Mouse (Mus musculus) liver, embryonic 16.5 days (tissue): ENCODE data around the gene Trmt61a. TPM values are rescaled to one million over a fixed set of nuclear protein-coding genes. Genes with fewer than 3 reads are reported as not detected.

ENCODE experiments used
- ATAC-seq: fragments of 200-750 bp; cut with Nextera tagmentation; 2 replicates; pipeline ENCODE4 v1.8.0; 2017; ENCODE audit warnings: low read depth, mild to moderate bottlenecking, moderate number of reproducible peaks, moderate library complexity
- H3K27ac ChIP-seq: fragments of 300-500 bp; sonication (generic); 2 replicates; pipeline ENCODE4 v1.5.1; 2014; ENCODE audit warnings: mild to moderate bottlenecking, low read length
- H3K27me3 ChIP-seq: fragments of 300-500 bp; sonication (generic); 2 replicates; pipeline ENCODE4 v1.6.1; 2014; ENCODE audit warnings: low read depth, low read length, mixed read lengths; ENCODE audit not compliant: control insufficient read depth, insufficient read depth
- H3K36me3 ChIP-seq: fragments of 300-500 bp; sonication (generic); 2 replicates; pipeline ENCODE4 v1.6.1; 2014; ENCODE audit warnings: mild to moderate bottlenecking; ENCODE audit not compliant: control insufficient read depth, insufficient read depth
- H3K4me1 ChIP-seq: fragments of 300-500 bp; sonication (generic); 2 replicates; pipeline ENCODE4 v1.6.1; 2014; ENCODE audit warnings: low read depth, low read length, mixed read lengths; ENCODE audit not compliant: control insufficient read depth
- H3K4me2 ChIP-seq: fragments of 300-500 bp; sonication (generic); 2 replicates; pipeline ENCODE4 v1.6.1; 2014; ENCODE audit warnings: low read depth, low read length, mixed read lengths
- H3K4me3 ChIP-seq: fragments of 300-500 bp; sonication (generic); 2 replicates; pipeline ENCODE4 v1.5.1; 2014; ENCODE audit warnings: low read depth, mild to moderate bottlenecking, low read length
- H3K9ac ChIP-seq: fragments of 300-500 bp; sonication (generic); 2 replicates; pipeline ENCODE4 v1.6.1; 2014; ENCODE audit warnings: low read depth, low read length
- H3K9me3 ChIP-seq: fragments of 300-500 bp; sonication (generic); replicated peaks from 2 replicates; pipeline ENCODE4 v1.6.1; 2016; ENCODE audit warnings: low read length; ENCODE audit not compliant: control insufficient read depth
- WGBS: fragments of 180-500 bp; shearing (Covaris S2); extraction: QIAGEN DNeasy Blood & Tissue Kit; methylation state at CpG from one replicate; pipeline ENCODE4 v1.1.7; 2014; ENCODE audit not compliant: insufficient replicate concordance; 5-methylcytosine and 5-hydroxymethylcytosine counted together
- polyA plus RNA-seq: library from polyadenylated mRNA; unstranded; fragments of >200 nt; fragmentation: Nextera tagmentation; extraction: Ambion mirVana; gene quantifications from 2 replicates; pipeline ENCODE4 v1.2.1, GENCODE M21; 2015

Trmt61a gene
- polyA plus RNA-seq, 1 experiment from 2014 or later = 4.6 TPM

DNA sequence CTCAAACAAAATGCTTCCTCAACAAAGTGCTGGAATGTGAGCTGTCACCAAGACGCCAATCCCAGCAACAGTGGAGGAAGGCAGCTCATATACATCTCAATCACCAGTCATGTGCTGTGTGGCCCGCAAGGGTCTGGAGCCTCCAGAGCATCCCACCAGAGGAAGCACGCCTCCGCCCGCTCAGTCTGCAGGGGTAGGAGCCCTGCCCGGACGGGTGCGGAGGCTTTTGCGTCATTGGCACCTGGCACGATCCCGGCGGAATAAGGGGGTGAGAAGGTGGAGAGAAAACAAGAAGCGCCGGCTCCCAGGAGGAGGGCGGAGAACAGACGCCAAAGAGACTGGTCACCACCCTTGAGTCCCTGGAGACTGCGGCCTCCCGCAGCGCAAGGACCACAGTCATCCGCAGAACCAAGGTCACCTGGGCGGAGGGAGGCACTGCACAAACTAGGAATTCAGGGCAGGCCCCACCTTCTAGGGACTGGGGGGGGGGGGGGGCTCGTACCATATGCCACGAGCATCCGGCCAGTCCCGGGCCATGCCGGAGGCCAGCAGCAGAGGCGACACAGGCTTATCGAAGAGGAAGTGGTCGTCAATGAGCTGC, 7.4 kb upstream of the Trmt61a start:
- Histone ChIP-seq H3K4me2 (peak overlapping the region; percentile 55), H3K9me3 (no peaks in the 10 kb centered on the region), H3K36me3 (no peaks in the 10 kb centered on the region), H3K27me3 (peaks cover 54% of the 10 kb centered on the region), H3K4me3 (peak overlapping the region; percentile 51), H3K4me1 (peaks cover 15% of the 10 kb centered on the region), H3K27ac (no peak overlapping the region), H3K9ac (no peak overlapping the region)
- WGBS = 14% methylated on average over 28 of the region's 29 CpGs
- ATAC-seq = no peak

- no peak for ATAC-seq
Observed at GRCm38 (mm10) chr12:111670976-111671375, 6.9 kb upstream of the Trmt61a start.

GRCm38 (mm10) chr12:111671431-111671902, 6.4 kb upstream of the Trmt61a start:
- Histone ChIP-seq H3K9ac (no peak overlapping the region), H3K4me3 (peak overlapping the region; percentile 51), H3K4me2 (peak overlapping the region; percentile 55), H3K9me3 (no peaks in the 10 kb centered on the region), H3K27ac (no peak overlapping the region), H3K36me3 (no peaks in the 10 kb centered on the region), H3K27me3 (peaks cover 54% of the 10 kb centered on the region), H3K4me1 (peaks cover 15% of the 10 kb centered on the region)
- ATAC-seq = no peak
- 2% methylated on average over 34 of the region's 34 CpGs for WGBS

More at GRCm38 (mm10) chr12:111670976-111671375, 6.9 kb upstream of the Trmt61a start:
- Histone ChIP-seq H3K27ac (no peak overlapping the region), H3K27me3 (peaks cover 54% of the 10 kb centered on the region), H3K4me1 (peaks cover 15% of the 10 kb centered on the region), H3K9ac (no peak overlapping the region), H3K4me3 (peak overlapping the region; percentile 51), H3K4me2 (peak overlapping the region; percentile 55), H3K9me3 (no peaks in the 10 kb centered on the region), H3K36me3 (no peaks in the 10 kb centered on the region)
- WGBS = under 1% methylated on average over 35 of the region's 35 CpGs

DNA sequence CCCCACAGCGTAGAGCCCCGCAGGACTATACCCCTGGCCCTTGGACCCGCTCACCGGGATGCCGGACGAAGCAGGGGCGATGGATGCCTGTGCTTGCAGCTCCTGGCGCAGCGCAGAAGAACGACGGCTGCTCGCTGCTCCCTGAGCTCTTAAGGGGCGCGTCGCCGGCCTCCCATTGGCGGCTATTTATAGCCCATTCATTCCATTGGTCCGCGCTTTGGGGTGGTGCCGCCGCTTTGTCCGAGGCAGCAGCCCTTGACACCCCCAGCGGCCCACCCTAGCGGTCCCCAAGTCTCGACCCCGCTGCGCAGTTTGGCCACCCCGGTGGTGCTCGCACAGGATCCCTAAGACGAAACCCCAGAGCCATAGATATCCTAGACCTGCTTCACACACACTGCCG, 5.7 kb upstream of the Trmt61a start, which contains the start of gene Ckb:
Gene Ckb, minus strand, starts transcription at position 163 of the 400 bp plus-strand sequence.
- ATAC-seq = 0 out of 2 replicates have a peak, but pooled peaks have one; percentile 17
- Histone ChIP-seq H3K9me3 (no peaks in the 10 kb centered on the region), H3K36me3 (no peaks in the 10 kb centered on the region), H3K4me2 (peak within 1 kb of the TSS; percentile 55), H3K27me3 (peaks cover 54% of the 10 kb centered on the region), H3K27ac (no peak within 1 kb of the TSS), H3K4me1 (peaks cover 18% of the 10 kb centered on the region), H3K4me3 (peak within 1 kb of the TSS; percentile 51), H3K9ac (no peak within 1 kb of the TSS)
- 1% methylated on average over 31 of the region's 31 CpGs for WGBS

GRCm38 (mm10) chr12:111672581-111672980, 5.3 kb upstream of the Trmt61a start:
- H3K27me3 ChIP-seq = peaks cover 54% of the 10 kb centered on the region
- peak overlapping the region; percentile 51; the same call in 1 of the 2 replicates for H3K4me3 ChIP-seq
- H3K9me3 ChIP-seq = no peaks in the 10 kb centered on the region
- no peaks in the 10 kb centered on the region for H3K36me3 ChIP-seq
- no peak overlapping the region for H3K27ac ChIP-seq
- WGBS = 9% methylated on average over 12 of the region's 12 CpGs
- H3K4me1 ChIP-seq = peaks cover 22% of the 10 kb centered on the region
- H3K9ac ChIP-seq = no peak overlapping the region
- no peak for ATAC-seq
- H3K4me2 ChIP-seq = peak overlapping the region; percentile 55

- 13% methylated on average over 2 of the region's 2 CpGs for WGBS
- Histone ChIP-seq H3K36me3 (no peaks in the 10 kb centered on the region), H3K4me3 (no peak overlapping the region), H3K27me3 (peaks cover 43% of the 10 kb centered on the region), H3K9ac (no peak overlapping the region), H3K4me1 (peaks cover 27% of the 10 kb centered on the region), H3K4me2 (no peak overlapping the region), H3K9me3 (no peaks in the 10 kb centered on the region), H3K27ac (no peak overlapping the region)
- no peak for ATAC-seq
Observed at GRCm38 (mm10) chr12:111674850-111675486, 2.9 kb upstream of the Trmt61a start.

DNA sequence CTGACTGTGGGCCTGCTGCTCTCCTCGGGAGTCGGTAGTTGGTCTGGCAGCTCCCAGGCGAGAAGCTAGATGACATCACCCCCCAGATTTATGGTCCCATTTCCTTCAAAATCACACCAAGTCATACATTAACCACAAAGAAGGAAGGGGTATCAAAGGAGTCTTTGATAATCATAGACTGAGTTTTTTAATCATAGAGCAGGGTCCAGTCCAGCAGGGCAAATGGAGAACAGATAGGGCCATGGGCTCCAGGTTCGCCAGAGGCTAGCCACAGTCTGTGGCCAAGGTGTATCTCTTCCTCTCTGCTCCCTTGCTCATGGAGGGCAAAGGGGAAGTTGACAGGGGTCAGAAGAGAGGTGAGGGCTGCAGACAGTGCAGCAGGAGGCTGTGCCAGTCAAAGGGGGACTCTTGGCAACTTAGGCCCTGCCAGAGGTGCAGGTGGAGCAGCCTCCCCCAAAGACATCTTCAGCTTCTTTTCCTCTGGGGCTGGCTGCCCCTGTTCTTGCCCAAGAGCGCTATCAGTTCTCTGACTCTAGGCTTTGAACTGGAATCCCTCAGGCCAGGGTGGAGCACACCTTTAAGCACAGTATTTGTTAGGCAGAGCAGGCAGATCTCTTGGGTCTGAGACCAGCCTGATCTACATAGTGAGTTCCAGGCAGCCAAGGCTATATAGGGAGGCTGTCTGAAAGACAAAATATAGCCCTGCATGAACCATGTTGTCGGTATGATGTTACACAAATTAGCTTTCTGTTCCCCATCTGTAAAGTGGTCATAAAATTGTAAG, 1.9 kb upstream of the Trmt61a start:
- peaks cover 27% of the 10 kb centered on the region for H3K4me1 ChIP-seq
- no peaks in the 10 kb centered on the region for H3K36me3 ChIP-seq
- H3K27me3 ChIP-seq = peaks cover 32% of the 10 kb centered on the region
- no peak overlapping the region for H3K4me2 ChIP-seq
- no peak overlapping the region for H3K27ac ChIP-seq
- 52% methylated on average over 6 of the region's 6 CpGs for WGBS
- no peaks in the 10 kb centered on the region for H3K9me3 ChIP-seq
- no peak overlapping the region for H3K4me3 ChIP-seq
- no peak overlapping the region for H3K9ac ChIP-seq
- ATAC-seq = no peak

DNA sequence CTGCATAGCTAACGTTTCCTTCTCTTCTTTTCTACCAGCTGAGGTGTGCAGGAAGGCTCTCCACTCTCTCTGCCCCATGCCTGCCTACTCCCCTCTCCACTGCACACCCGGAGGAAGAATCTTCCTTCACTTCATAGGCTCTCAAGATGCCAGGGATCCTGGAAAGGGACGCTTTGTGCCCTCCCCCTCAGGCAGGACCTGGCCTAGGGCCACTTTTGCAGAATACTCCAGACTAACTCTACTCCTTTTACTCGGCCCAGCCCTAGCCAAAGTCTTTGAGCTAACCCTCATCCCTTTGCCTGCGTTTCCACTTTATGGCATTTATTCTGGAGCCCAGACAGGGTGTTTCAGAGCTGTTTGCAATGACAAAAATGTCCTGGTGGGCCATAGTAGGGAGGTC, 484 bp upstream of the Trmt61a start:
- Histone ChIP-seq H3K4me2 (peak overlapping the region; percentile 86), H3K9ac (peak overlapping the region; percentile 81), H3K4me3 (peak overlapping the region; percentile 87), H3K9me3 (no peaks in the 10 kb centered on the region), H3K27me3 (peaks cover 18% of the 10 kb centered on the region), H3K36me3 (no peaks in the 10 kb centered on the region), H3K4me1 (peaks cover 19% of the 10 kb centered on the region), H3K27ac (peak overlapping the region; percentile 88)
- 21% methylated on average over 5 of the region's 5 CpGs for WGBS
- ATAC-seq = peak; percentile 9
